Mouse (Mus musculus) adrenal gland, postnatal 10 days (tissue): ENCODE measurements at regions not wholly inside any gene's neighbourhood (a gene's known extent, or its start where the extent isn't known, plus 50 kb on each side); places are given as distances from the start of the nearest gene placed in this dataset.
A peak's percentile ranks its signal among the peaks of the same experiment; 100 is the strongest.

Experiments used
- DNase-seq: peaks from one replicate; pipeline ENCODE4 v3.0.0; 2021; ENCODE audit warnings: mixed read lengths

DNA sequence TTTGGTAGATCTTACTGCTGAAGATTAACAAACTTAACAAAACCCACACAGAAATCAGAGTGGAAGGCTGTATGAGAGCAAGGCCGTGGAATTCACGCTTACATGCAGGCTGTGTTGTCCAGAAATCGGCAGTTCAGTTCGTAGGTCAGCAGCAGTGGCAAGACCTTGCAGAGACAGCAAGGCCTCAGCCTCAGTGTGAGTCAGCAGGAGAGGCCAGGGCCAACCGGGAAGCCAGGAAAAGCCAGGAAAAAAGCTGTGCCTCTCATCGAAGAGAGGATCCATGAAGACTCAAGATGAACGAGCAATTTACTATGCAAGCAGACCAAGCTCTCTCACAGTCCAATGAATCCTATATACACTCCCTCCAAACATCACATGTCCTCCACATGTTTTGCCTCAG is 103.4 kb upstream of the 1700021F07Rik start:
- DNase-seq, result peak; percentile 43

GRCm38 (mm10) chr2:173419972-173420391 is 102.4 kb upstream of the 1700021F07Rik start:
- DNase-seq, result no peak

GRCm38 (mm10) chr2:173420481-173420880 is 101.9 kb upstream of the 1700021F07Rik start:
- no peak for DNase-seq

DNA sequence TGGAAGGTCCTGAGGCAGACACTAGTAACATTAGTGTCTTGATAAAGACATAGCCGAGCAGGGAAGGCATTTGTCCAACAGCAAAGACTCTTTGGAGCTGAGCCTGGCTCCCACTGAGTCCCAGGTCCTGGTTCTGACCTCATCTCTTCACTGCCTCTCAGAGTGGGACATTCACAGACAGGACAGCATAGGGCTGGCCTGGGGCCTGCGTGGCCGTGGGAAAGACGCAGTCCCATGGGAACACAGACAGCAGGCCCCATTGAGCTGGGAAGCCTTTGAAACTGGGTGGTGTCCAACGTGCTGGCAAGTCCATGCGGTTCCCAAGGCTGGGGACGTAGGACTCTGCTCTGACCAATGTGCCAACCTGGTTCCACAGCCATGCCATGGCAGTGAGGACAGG is 97.5 kb upstream of the 1700021F07Rik start:
- DNase-seq, result no peak

DNA sequence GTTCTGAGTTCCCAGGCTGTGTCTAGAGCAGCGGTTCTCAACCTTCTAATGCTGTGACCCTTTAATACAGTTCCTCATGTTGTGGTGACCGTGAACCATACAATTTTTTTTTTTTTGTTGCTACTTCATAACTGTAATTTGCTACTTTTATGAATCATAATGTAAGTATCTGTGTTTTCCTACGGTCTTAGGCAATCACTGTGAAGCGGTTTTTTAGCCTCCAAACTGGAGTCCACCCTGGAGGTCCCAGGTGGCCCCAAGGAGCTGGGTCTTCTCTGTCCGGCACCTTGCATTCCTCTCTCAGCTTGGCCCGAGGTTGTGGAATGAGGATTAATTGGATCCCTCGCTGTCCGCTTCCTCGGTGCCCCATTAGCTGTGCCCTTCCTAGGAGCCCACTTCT is 96.6 kb upstream of the 1700021F07Rik start:
- no peak for DNase-seq

DNA sequence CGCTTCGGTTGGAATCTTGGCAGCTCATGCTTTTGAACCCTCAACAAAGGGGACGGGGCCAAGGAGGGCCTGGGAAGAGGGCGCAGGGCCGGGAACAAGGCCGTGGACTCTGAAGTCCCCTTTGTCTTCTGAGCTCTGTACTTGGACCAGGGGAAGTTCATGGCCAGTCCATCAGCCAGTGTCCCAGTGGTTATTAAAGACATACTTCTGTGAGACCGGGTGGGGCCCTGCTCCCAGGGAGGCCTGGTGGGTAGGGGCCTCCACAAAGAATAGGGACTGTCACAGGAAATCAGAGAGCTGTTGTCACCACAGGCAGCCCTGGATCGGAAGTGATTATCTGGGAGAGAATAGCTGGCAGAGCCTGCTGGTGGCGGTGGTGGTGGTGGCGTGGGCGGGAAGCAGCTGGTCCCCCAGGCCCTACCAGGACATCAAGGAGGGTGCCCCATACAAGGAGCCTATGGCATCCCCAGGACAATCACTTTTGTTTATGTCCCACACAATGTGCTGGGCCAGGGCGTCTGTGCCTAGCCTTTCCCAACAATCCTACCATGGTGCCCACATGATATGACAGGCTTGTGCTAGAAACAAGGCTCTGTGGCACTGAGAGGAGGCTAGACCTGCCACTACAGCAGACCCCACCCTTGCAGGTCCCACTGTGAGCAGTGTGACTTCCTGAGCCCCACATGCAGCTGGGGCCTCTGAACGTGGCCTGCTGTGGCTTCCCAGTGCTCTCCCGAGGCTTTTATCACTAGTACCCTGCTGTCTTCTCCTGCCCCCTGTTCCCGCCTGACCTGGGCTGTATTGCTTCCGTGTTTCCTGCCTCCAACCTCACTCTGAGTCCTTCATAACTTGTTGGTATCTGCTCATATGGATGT is 96.0 kb upstream of the 1700021F07Rik start:
- no peak for DNase-seq

DNA sequence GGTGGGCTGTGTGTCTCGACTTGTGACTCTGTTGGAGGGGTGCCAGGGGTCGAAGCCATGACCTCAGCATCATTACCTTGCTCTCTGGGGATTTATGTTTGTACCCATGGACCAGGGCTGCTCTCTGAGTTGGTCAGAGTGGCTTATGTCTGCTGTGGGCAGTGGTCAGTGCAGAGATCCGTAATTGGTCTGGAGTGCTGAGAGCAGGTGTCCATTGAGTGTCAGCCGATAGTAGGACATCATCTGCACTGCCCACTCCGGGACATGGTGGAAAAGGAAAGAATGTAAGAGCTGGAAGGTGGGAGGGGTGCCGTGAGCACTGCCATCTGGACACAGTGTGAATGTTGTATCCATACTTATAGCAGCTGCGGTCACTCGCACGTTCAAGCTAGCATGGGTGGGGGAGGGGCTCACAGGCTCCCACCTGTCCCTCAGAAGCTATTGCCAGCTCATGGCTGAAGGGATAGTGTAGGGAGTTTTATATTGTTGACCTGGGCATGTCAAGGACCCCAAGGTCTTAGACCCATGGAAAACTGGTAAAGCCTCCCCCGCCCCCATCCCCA is 94.4 kb upstream of the 1700021F07Rik start:
- DNase-seq, result no peak

- DNase-seq, result no peak
Observed at GRCm38 (mm10) chr2:173431841-173432240, 90.5 kb upstream of the 1700021F07Rik start.

DNA sequence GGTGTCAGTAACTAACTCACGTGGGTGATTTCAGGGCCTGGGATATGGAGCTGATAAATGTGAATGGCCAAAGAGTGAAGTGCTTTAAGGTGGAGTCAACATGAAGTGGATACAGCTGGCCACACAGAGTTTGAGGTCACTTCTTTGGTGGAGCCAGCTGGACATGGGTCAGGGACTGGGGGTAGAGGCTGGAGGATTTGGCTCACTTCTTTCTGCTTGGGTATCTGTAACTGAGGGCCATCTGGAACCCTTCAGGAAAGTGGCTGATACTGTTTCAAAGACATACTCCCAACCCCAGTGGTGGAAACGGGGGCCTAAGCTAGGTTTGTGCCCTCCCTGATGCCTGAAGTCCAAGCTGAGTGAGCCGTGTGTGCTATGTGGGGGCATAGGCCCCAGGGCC is 90.1 kb upstream of the 1700021F07Rik start:
- no peak for DNase-seq

DNA sequence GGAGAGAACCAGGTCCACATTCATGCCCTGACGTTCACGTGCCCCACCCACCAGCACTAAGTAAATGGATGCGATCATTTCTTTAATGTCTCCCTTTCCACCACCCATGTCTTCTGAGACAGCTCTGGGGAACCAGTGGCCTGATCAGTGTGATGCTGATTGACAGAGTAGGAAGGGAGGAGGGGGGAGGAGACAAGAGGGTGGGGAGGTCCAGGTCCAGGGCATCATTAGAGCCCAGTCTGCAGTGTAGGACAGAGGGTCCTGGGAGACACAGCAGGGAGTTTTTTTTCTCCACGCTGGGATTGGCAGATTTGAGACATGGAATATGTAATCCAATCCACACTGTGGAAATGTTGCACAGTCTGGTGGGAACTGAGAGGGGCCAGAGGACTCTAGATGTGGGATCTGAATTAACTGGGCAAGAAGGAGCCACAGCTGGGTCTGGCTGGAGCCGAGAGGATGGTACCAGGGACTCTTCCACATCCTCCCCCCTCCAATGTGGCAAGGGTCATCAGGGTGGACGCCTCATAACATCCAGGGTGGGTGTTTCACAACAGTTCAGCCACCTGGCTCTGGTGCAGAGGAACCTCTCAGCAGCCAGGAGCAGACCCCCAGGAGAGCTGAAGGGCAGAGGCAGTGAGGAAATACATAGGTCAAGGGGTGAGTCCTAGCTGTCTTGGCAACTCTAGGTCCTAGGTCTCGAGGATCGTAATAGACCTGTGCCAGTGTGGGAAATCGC is 89.3 kb upstream of the 1700021F07Rik start:
- DNase-seq, result no peak

GRCm38 (mm10) chr2:173436580-173436979 is 85.8 kb upstream of the 1700021F07Rik start:
- no peak for DNase-seq

DNA sequence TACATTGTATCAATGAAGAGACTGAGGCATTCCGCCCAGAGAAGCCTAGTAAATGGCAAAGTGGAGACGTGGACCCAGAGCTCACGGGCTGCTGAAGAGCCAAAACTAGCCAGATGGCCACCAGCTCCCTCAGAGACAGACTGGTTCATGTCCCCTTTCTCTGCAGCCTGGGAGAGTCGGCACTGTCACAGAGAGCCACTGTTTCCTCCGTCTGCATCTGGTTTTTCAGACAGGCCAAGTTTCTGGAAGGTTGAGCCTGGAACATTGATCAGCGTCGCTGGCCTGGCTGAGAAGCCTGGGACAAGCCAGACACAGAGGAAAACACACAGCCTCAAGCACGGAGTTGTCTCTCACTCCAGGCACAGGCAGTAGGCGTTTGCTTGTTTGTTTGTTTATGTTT is 83.4 kb upstream of the 1700021F07Rik start:
- DNase-seq, result no peak

DNA sequence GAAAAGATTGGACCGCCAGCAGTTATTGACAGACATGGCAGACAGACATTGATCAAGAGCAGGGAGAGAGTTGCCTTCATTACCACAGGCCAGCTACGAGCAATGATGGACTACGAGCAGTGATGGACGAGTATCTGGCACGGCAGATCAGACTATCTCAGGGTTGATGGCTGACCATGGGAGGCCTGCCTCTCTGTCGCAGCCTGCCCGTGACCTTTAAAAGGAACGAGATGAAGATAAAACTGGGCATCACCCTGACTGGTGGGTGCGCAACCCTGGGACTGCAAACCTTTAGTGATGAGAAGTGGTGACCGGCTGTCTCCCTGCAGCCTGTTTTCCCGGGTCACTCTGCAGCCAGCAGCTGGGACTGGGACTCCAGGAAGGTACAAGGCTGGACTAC is 80.3 kb upstream of the 1700021F07Rik start:
- peak; percentile 36 for DNase-seq

GRCm38 (mm10) chr2:173443262-173443661 is 79.1 kb upstream of the 1700021F07Rik start:
- DNase-seq, result no peak

DNA sequence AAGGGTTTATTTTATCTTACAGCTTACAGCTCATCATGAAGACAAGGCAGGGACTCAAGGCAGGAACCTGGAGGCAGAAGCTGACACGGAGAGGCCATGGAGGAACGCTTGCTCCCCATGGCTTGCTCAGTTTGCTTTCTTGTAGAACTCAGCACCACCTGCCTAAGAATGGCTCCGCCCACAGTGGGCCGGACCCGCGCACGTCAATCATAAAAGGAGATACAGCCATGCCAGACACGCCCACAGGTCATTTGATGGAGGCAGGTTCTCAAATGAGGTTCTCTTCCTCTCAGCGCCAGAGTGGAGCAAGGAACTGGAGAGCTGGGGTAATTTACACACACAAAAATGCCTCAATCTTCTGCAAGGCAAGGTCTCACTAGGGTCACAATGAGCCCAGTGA is 78.0 kb upstream of the 1700021F07Rik start:
- DNase-seq, result no peak

GRCm38 (mm10) chr2:173445039-173445438 is 77.3 kb upstream of the 1700021F07Rik start:
- no peak for DNase-seq

DNA sequence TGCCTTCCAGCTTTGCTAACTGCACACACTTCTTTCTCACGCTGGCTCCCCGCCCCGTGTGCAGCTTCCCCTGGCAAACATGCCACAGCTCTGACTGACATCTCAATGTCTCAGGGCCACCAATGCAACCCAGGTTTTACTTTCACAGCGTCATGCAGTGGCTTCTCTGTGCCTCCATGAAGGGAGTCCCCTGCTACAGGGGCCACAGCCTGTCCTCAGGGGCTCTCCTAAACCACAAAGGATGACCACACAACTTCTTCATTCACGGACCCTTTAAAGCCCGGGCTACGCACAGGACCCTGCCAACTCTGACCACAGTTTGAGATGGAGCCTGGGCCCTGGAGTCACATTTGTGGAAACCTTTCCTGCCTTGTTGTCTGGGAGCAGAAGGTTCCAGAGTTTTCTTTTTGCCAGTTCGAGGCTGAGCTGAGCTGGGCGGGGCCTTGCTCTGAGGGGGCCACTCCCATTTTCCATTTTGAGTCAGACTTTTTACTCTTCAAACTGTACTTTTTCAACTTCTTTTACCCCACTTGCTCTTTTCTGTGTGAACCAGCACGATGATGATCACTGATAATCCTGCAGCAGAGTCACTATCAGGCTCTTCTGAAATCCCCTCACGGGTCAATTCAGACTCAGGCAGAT is 73.7 kb upstream of the 1700021F07Rik start:
- DNase-seq, result no peak

GRCm38 (mm10) chr2:173449198-173449597 is 73.2 kb upstream of the 1700021F07Rik start:
- no peak for DNase-seq

DNA sequence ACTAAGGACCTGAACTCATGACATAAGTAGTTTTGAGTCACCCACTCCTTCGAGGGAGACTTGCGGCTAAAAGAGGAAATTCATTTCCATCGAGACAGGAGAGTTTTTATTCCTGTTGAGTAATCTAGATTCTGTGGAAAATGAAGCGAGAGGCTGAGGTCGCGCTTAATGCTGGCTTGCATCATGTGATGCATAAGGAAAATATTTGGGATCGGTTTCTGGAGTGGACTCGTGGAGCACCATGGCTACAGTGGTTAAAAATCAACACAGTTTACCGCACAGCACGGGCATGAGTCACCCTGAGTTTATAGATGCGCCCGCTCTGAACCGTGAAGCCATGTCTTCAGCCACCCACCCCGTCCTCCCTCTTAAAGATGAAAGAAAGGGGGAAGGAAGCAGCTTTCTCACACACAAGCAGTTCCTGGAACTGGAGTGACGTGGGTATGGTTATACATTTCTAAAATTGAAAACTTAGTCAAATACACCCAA is 70.3 kb upstream of the 1700021F07Rik start:
- no peak for DNase-seq

DNA sequence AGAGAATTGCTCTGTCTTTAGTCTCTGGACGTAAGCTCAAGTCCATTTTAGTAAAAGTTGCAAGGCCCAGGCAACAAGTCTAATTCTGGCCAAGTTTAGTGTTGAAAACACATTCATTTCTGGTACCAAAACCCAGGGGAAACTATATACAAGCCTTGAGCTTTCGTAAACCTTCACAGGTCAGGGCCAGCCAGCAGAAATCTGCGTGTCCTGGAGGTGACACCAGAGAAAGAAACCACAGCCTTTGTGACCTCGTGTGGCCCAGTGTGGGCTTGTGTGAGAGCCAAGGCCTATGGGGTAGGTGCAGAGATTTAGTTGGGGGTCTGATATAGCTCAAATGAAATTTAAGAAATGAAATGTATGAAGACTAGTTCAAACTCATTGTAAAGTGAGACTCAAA is 69.6 kb upstream of the 1700021F07Rik start:
- DNase-seq, result peak; percentile 34

DNA sequence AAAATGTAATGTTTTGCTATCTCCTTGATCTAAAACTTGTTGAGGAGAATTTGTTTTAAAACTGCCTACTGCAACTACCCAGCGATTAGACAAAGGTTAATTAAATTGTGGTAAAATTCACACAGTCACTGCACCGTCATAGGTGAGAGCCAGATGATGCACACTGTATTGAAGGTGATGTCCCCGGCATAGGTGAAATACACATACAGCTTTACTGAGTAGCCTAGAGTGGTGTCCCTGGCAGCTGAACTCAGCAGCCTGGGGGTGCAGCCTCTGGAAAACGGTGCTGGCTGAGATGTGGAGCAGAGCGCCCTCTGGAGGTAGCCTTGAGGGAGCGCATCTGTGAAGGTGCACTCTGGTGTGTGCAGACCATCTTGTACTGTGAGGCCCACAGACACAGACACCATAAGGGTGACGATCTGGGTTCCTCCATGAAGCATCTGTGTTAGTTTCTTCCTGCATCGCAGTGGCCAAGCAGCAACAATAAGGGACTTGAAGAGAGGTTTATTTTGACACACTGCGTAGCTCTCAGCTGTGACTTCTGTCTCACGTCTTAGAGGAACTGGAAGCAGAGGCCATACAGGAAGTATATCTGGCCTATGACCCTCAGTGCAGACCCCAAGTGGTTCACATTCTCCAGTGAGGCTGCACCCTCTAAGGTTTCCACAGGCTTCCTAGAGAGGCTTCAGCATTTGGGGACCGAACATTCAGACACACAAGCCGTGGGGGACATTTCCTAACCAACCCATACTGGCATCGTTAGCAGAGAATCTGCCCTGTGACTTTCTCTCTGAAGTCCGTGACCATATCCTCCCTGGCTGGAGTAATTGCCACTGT is 68.6 kb upstream of the 1700021F07Rik start:
- DNase-seq, result peak; percentile 63

DNA sequence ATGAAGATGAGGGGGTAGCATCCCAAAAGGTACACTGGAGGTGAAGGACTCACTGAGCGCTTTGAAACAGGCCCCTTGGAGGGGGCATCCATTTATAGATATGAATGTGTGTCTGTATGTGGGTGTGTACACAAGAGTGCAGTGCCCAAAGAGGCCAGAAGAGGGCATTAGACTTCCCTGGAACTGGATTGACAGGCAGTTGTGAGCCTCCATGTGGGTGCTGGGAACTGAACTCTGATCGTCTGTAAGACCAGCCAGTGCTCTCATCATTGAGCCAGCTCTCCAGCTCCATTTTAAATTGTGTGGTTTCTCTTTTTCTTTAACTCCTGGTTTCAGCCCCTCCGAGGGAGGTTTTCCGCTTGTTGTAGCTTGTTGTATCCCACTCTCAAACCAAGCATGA is 67.6 kb upstream of the 1700021F07Rik start:
- no peak for DNase-seq
